Mouse (Mus musculus): ENCODE measurements around the gene Usp30. TPM values are rescaled to one million over a fixed set of nuclear protein-coding genes. Genes with fewer than 3 reads are reported as not detected.
A peak's percentile ranks its signal among the peaks of the same experiment; 100 is the strongest.

Usp30 gene
- total and polyA plus RNA-seq, 2 experiments from 2014 or later, result 20.6 to 56.3 TPM

GRCm38 (mm10) chr5:114157236-114157635 is 92.0 kb downstream of the Usp30 start:
- ATAC-seq (ENCODE audit: low FRiP score), result no peak
- H3K9me3 ChIP-seq (ENCODE audit: low read length), result no peaks in the 10 kb centered on the region
- no peak for DNase-seq (ENCODE audit: low spot score)
- H3K4me2 ChIP-seq (ENCODE audit: low read depth, low read length, poor library complexity, severe bottlenecking), result no peak overlapping the region
- no peak for TF ChIP-seq CTCF (IDR thresholded peaks at IDR 0.05)
- no peak overlapping the region for H3K27ac ChIP-seq (ENCODE audit: low read depth, low read length)
- H3K27me3 ChIP-seq (ENCODE audit: insufficient read depth, low read length), result no peaks in the 10 kb centered on the region
- no peak overlapping the region for H3K4me3 ChIP-seq (ENCODE audit: low read depth, low read length)
- H3K36me3 ChIP-seq (ENCODE audit: insufficient read depth, low read length), result no peaks in the 10 kb centered on the region
- H3K4me1 ChIP-seq (ENCODE audit: insufficient read depth, low read length), result no peaks in the 10 kb centered on the region
- H3K9ac ChIP-seq (replicated peaks; ENCODE audit: low read length, poor library complexity, severe bottlenecking), result no peak overlapping the region
- WGBS, result 42% methylated on average over 7 of the region's 7 CpGs

GRCm38 (mm10) chr5:114161424-114161823 is 96.2 kb downstream of the Usp30 start:
- Histone ChIP-seq H3K9me3 (ENCODE audit: low read length) (no peaks in the 10 kb centered on the region), H3K4me3 (ENCODE audit: low read depth, low read length) (no peak overlapping the region), H3K27me3 (ENCODE audit: insufficient read depth, low read length) (no peaks in the 10 kb centered on the region), H3K4me1 (ENCODE audit: insufficient read depth, low read length) (no peaks in the 10 kb centered on the region), H3K27ac (ENCODE audit: low read depth, low read length) (no peak overlapping the region), H3K36me3 (ENCODE audit: insufficient read depth, low read length) (no peaks in the 10 kb centered on the region), H3K4me2 (ENCODE audit: low read depth, low read length, poor library complexity, severe bottlenecking) (no peak overlapping the region), H3K9ac (replicated peaks; ENCODE audit: low read length, poor library complexity, severe bottlenecking) (no peak overlapping the region)
- 82% methylated on average over 6 of the region's 6 CpGs for WGBS
- DNase-seq (ENCODE audit: low spot score), result no peak
- no peak for ATAC-seq (ENCODE audit: low FRiP score)
- TF ChIP-seq CTCF (IDR thresholded peaks at IDR 0.05), result no peak

GRCm38 (mm10) chr5:114162106-114162815 is 97.0 kb downstream of the Usp30 start:
- WGBS, result 57% methylated on average over 12 of the region's 12 CpGs
- TF ChIP-seq CTCF (IDR thresholded peaks at IDR 0.05), result peak; percentile 64
- no peak overlapping the region for H3K4me2 ChIP-seq (ENCODE audit: low read depth, low read length, poor library complexity, severe bottlenecking)
- H3K4me3 ChIP-seq (ENCODE audit: low read depth, low read length), result no peak overlapping the region
- H3K9ac ChIP-seq (replicated peaks; ENCODE audit: low read length, poor library complexity, severe bottlenecking), result no peak overlapping the region
- H3K36me3 ChIP-seq (ENCODE audit: insufficient read depth, low read length), result no peaks in the 10 kb centered on the region
- H3K27me3 ChIP-seq (ENCODE audit: insufficient read depth, low read length), result no peaks in the 10 kb centered on the region
- no peak overlapping the region for H3K27ac ChIP-seq (ENCODE audit: low read depth, low read length)
- H3K9me3 ChIP-seq (ENCODE audit: low read length), result no peaks in the 10 kb centered on the region
- ATAC-seq (ENCODE audit: low FRiP score) (no peak), DNase-seq (ENCODE audit: low spot score) (no peak)
- no peaks in the 10 kb centered on the region for H3K4me1 ChIP-seq (ENCODE audit: insufficient read depth, low read length)

GRCm38 (mm10) chr5:114163117-114163696 is 97.9 kb downstream of the Usp30 start:
- H3K36me3 ChIP-seq (ENCODE audit: insufficient read depth, low read length), result no peaks in the 10 kb centered on the region
- ATAC-seq (ENCODE audit: low FRiP score), result no peak
- no peak for TF ChIP-seq CTCF (IDR thresholded peaks at IDR 0.05)
- WGBS, result 70% methylated on average over 6 of the region's 6 CpGs
- DNase-seq (ENCODE audit: low spot score), result no peak
- H3K27me3 ChIP-seq (ENCODE audit: insufficient read depth, low read length), result no peaks in the 10 kb centered on the region
- H3K4me2 ChIP-seq (ENCODE audit: low read depth, low read length, poor library complexity, severe bottlenecking), result no peak overlapping the region
- H3K4me3 ChIP-seq (ENCODE audit: low read depth, low read length), result no peak overlapping the region
- H3K9me3 ChIP-seq (ENCODE audit: low read length), result no peaks in the 10 kb centered on the region
- no peak overlapping the region for H3K9ac ChIP-seq (replicated peaks; ENCODE audit: low read length, poor library complexity, severe bottlenecking)
- H3K4me1 ChIP-seq (ENCODE audit: insufficient read depth, low read length), result no peaks in the 10 kb centered on the region
- no peak overlapping the region for H3K27ac ChIP-seq (ENCODE audit: low read depth, low read length)

GRCm38 (mm10) chr5:114170345-114170744 is 105.1 kb downstream of the Usp30 start:
- DNase-seq (ENCODE audit: low spot score), result no peak
- Histone ChIP-seq H3K9me3 (ENCODE audit: low read length) (no peaks in the 10 kb centered on the region), H3K27me3 (ENCODE audit: insufficient read depth, low read length) (peaks cover 14% of the 10 kb centered on the region), H3K27ac (ENCODE audit: low read depth, low read length) (no peak overlapping the region), H3K36me3 (ENCODE audit: insufficient read depth, low read length) (no peaks in the 10 kb centered on the region), H3K9ac (replicated peaks; ENCODE audit: low read length, poor library complexity, severe bottlenecking) (no peak overlapping the region), H3K4me3 (ENCODE audit: low read depth, low read length) (no peak overlapping the region), H3K4me2 (ENCODE audit: low read depth, low read length, poor library complexity, severe bottlenecking) (no peak overlapping the region), H3K4me1 (ENCODE audit: insufficient read depth, low read length) (no peaks in the 10 kb centered on the region)
- ATAC-seq (ENCODE audit: low FRiP score), result no peak
- TF ChIP-seq CTCF (IDR thresholded peaks at IDR 0.05), result no peak
- WGBS, result 80% methylated on average over 7 of the region's 7 CpGs

GRCm38 (mm10) chr5:114172936-114173335 is 107.7 kb downstream of the Usp30 start:
- Histone ChIP-seq H3K4me2 (ENCODE audit: low read depth, low read length, poor library complexity, severe bottlenecking) (no peak overlapping the region), H3K4me1 (ENCODE audit: insufficient read depth, low read length) (no peaks in the 10 kb centered on the region), H3K36me3 (ENCODE audit: insufficient read depth, low read length) (no peaks in the 10 kb centered on the region), H3K9ac (replicated peaks; ENCODE audit: low read length, poor library complexity, severe bottlenecking) (no peak overlapping the region), H3K4me3 (ENCODE audit: low read depth, low read length) (no peak overlapping the region), H3K27me3 (ENCODE audit: insufficient read depth, low read length) (peaks cover 25% of the 10 kb centered on the region), H3K27ac (ENCODE audit: low read depth, low read length) (no peak overlapping the region), H3K9me3 (ENCODE audit: low read length) (no peaks in the 10 kb centered on the region)
- WGBS, result 90% methylated on average over 3 of the region's 3 CpGs
- no peak for TF ChIP-seq CTCF (IDR thresholded peaks at IDR 0.05)
- DNase-seq (ENCODE audit: low spot score) (no peak), ATAC-seq (ENCODE audit: low FRiP score) (no peak)

Measured in midbrain, postnatal 0 days (tissue).